Mouse (Mus musculus) heart, adult 18-20 months (tissue): ENCODE data around the gene Cnst. TPM values are rescaled to one million over a fixed set of nuclear protein-coding genes. Genes with fewer than 3 reads are reported as not detected.

ENCODE experiments used
- DNase-seq, 2 experiments: peaks; one replicate each; pipeline ENCODE4 v3.0.0; 2021 to 2022; ENCODE audit warnings: mixed read lengths in 1 of 2
- total RNA-seq, 2 experiments: library from RNA; stranded (reverse); gene quantifications; 2 replicates each; pipeline ENCODE4 v1.2.3; 2021

The Cnst gene
- total RNA-seq, 2 experiments from 2014 or later, result 43.9 to 47.2 TPM

GRCm38 (mm10) chr1:179553197-179553948, 7.2 kb downstream of the Cnst start:
- DNase-seq, result no peak

DNA sequence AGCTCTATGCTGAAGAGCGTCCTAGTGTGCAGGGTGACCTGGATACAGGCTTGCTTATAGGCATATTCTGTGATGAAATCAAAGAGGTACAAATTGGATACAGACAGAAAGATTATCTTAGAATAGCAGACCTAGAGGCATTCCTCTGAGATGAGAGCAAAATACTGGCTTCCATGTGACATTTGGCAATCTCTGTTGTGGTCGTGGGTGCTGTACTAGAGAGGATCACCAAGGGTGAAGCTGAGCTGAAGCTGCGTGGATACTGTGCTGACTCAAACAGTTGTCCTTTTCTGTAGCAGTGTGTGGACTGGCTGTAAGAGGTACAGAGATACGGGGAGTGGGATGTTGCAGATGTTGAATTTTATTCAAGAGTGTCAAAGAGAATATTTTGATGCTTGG, 7.8 kb downstream of the Cnst start:
- no peak for DNase-seq

DNA sequence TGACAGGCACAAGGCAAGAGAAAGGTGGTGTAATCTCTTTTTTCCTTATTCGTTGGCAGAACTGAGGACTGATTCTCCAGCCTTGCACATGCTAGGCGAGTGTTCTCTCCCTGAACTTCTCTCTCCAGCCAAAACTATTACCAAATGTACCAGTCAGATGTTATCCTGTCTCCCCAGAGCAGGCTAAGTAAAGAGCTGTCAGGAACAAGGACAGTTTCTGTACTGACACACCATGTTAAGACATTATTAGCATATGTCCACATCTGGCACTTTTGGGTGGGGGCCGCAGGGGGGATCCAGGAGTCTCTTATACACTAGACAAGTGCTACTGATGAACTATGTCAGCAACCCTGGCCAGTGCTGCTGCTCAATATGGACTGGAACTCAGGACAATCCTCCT, 10.8 kb downstream of the Cnst start:
- peak in 1 of 2 experiments; percentile 30 for DNase-seq

DNA sequence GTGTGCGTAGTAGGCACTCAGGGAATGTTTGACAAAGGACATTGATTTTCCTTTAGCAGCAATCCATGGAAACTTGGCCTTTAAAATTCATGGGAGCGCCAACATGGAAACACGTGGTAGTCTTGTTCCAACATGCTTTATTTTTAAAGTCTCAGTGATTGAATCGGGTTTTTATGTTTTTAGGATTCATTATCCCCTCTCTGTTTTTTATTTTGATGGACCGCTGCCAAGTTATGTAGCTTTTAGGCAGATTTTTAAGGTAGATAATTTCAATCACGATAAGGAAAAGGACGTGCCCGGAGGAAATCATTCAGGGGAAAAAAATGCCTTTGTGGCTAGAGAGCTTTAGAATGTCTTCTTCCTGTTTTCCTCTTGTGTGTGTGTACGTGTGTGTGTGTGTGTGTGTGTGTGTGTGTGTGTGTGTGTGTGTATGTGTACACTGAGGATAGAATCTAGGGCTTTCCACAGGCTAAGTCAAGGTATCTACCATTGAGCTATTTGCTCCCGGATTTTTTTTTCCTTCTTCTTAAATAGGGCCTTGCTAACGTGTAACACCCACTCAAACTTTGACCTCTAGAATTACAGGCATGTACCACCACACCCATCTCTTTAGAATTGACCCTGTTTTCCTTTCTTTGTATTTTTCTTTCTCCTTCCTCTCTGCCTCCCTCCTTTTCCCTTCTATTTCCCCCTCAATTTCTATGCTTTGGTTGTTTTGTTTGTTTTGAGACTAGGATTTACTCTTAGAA, 13.4 kb downstream of the Cnst start:
- peak; percentile 54 to 63 for DNase-seq

DNA sequence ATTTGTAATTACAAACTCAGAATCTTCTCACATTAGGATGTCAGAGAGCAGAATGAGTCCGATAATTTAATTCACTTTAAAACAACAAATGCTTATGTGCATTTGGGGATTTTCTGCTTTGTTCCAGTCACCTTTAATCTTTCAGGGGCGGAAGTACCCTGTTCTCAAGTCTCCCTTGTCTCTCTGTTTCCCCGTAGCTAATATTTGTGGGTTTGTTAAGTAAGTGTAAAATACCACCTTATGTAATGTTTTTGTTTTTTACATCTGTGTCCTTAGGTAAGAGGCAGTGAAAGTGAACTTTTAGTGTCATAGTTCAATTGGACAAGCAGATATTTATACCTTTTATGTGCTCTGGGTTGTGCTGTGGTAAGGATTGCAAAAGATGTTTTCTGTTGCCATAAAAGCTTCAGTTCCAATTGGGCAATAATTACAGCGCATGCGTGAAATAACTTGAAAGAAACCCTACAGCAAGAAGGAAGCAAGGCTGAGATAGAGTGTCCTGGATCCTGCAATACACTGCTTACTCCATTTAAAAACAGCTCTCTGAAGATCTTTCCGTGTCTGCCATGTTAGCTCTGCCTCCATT, 14.8 kb downstream of the Cnst start:
- DNase-seq, result no peak

- DNase-seq, result no peak
These were observed 17.0 kb downstream of the Cnst start for GRCm38 (mm10) chr1:179563211-179563610.

GRCm38 (mm10) chr1:179563926-179564325, 17.8 kb downstream of the Cnst start:
- DNase-seq, result peak in 1 of 2 experiments; percentile 31

GRCm38 (mm10) chr1:179567558-179567957, 21.4 kb downstream of the Cnst start:
- DNase-seq, result no peak

- DNase-seq, result no peak
These were observed 22.7 kb downstream of the Cnst start for GRCm38 (mm10) chr1:179568690-179569398.

DNA sequence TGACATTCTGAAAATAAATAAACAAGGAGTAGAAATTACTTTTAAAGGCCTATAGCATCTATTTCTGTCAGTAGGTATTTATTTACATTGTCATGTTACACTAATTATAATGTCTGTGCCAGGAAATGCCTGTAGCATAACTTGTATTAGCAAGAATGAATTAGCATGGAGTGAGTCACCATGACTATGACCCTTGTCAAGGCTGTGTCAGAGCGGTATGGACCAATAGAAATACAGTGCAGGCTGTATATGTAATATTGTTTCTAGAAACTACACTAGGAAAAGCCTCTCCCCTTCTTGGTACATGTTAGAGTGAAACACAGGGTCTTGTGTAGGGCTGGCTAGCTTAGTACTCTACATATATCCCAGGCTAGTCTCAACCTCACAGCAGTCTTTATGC, 24.3 kb downstream of the Cnst start:
- DNase-seq, result no peak

DNA sequence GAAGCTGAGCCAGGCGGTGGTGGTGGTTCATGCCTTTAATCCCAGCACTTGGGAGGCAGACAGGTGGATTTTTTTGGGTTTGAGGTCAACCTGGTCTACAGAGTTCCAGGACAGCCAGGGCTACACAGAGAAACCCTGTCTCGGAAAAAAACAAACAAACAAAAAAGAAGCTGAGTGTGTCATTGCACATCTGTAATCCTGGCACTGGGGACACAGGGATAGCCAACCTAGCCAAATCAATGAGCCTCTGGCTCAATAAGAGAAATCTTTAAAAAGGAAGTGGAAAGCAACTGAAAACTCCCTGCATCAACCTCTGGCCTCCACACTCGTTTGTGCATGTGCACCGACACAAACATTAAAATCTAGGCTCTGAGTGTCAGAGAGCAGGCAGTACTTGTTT, 25.5 kb downstream of the Cnst start:
- DNase-seq, result no peak

DNA sequence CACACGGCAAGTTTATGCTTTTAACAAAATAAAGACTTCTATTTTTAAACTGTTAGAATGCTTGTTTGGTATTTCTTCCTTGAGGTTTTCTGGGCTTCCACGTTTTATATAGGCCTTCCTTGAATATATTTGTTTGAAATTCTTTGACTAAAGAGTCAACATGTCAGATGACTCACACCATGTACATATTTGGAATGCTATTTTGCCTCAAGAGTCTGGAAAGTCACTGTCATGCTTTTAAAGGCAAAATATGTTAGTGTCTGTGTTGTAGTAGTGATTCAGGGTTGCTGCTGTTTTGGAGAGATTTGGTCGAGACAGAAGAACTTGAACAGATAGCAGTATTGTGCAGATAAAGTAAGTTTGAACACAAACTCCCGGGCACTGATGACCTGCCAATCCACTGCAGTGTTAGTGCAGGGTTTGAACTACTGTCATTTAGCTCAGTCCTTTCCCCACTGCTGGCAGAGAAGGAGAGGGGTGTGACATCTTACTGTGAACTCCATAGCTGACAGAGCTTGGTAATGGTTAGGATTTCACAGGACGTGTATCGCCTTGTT, 27.6 kb downstream of the Cnst start:
- DNase-seq, result no peak

DNA sequence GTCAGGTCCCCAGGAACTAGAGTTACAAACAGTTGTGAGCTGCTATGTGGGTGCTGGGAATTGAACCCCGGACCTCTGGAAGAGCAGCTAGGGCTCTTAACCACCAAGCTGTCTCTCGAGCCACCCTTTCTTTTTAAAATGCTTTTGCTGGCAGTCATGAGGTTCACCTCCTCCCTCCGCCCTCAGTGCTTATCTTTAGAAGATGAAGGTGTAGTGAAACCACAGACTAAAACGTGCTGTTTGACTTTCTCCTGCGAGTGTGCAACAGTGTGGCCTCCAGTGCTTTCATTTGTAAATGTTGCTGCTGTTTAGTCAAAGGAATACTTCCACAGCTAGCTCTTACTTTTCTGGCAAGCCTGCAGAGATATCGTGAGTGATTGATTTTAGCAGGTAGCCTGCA, 32.5 kb downstream of the Cnst start:
- no peak for DNase-seq

- no peak for DNase-seq
These were observed 34.0 kb downstream of the Cnst start for GRCm38 (mm10) chr1:179580200-179580599.

- DNase-seq, result no peak
These were observed 35.3 kb downstream of the Cnst start for GRCm38 (mm10) chr1:179581422-179581821.

- peak; percentile 63 to 74 for DNase-seq
These were observed 35.9 kb downstream of the Cnst start for GRCm38 (mm10) chr1:179582021-179582433.

- no peak for DNase-seq
These were observed 36.9 kb downstream of the Cnst start for GRCm38 (mm10) chr1:179583090-179583489.

GRCm38 (mm10) chr1:179584220-179584619, 38.0 kb downstream of the Cnst start:
- no peak for DNase-seq

GRCm38 (mm10) chr1:179585646-179586045, 39.5 kb downstream of the Cnst start:
- DNase-seq, result no peak

DNA sequence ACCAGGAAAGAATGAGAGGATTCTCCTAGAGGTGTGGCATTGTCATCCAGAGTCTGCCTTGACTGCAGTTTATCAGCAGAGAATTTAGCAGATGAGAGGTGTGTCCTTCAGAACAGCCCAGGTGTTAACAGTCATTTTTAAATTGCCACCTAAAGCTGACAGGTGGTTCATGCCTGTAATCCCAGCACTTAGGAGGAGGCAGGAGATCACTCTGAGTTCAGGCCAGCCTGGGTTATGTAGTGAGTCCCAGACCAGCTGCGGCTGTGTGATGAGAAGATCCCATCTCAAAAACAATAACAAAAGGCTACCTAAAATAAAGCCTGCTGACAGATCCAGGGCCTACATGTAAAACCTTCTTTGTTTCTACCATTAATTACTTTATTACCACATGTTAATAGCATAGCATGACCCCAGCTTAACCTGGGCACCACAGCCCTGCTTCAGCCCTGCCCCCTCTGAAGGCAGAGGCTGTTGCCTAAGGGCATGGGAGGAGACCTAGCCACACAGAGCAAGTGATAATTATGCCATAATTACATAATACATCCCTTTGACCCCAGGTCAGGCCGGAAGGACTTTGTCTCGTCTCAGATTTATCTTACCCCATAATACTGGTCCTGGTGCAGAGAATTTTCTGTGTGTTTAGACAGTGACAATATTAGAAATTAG, 40.4 kb downstream of the Cnst start:
- DNase-seq, result no peak

DNA sequence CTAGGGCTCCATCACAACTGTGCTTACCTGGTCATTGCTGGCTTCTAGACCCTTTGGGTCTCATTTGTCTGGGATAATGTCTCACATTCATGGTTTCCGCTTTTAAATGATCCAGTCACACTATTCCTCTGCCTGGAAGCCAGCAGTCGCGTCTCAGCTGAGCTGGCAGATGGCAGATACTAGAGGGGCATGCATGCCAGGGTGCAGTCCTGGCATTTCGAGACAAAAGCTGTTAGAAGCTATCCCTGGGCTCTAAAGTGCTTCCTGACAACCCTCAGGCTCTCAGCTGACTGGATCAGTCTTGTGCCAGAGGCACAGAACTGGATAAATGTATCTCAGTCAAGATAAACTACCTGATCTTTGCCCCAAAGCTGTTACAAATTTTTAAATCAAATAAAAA, 42.1 kb downstream of the Cnst start:
- DNase-seq, result peak; percentile 57 to 67

GRCm38 (mm10) chr1:179591639-179592038, 45.5 kb downstream of the Cnst start:
- DNase-seq, result no peak
